Comparison of ENCODE assay signal across 9 mouse cellular contexts in the genomic region with DNA sequence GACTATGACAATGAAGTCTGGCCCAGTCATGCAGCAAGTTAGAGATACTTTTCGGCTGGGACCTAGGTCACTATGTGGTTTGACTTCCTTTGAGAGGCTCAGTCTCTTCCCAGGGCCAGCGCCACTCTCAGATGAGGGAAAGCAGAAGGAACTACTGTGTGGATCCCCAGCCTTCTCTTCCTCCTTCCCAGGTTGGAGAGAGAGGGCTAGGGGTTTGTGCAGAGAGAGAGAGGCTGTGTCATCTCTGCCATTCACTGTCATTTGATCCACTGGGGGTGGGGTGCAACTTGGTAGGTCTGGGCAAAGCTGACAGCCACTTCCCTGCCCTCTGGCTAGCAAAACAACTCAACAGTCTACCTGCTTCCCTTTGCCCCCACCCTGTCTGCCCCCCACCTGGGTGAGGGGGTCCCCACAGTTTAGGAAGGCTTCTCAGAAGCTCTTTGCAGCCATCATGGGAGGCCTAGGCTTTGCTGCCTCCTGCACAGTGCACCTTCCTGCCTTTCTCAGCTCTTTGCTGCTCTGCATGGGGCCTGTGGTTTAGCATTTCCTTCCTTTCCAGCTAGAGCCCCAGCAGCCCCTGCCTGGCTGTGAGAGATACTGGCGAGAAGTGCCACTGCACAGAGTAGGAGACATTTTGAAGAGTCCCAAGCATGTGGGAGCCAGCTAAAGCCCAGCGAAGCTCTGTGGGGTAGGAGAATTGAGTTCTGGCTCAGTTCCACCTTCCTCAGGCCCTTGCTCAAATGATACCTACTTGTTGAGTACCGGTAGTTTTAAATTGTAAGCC. TPM values are rescaled to one million over a fixed set of nuclear protein-coding genes. Genes with fewer than 3 reads are reported as not detected.
DNase-seq lines count a peak whose midpoint lies in the region; ATAC-seq and TF ChIP-seq lines count a peak whose summit lies in the region.
"Had no signal": no experiment of that assay in that cellular context is flagged by ENCODE, and none has a peak within 500 bp of the region (broad histone marks: within the 10 kb centered on the region; RNA-seq: fewer than 3 reads in every experiment).

No protein-coding gene starts in this region.

- H3K27me3 ChIP-seq in kidney, adult 2 months (replicated peaks; ENCODE audit: control insufficient read depth, insufficient read depth, low read length): no peaks in the 10 kb centered on the region
- H3K27me3 ChIP-seq in liver, embryonic 13.5 days: no peaks in the 10 kb centered on the region
- H3K27me3 ChIP-seq in thymus, adult 2 months (ENCODE audit: control insufficient read depth, insufficient read depth, low read length): no peaks in the 10 kb centered on the region
- no peaks in the 10 kb centered on the region for H3K27me3 ChIP-seq in forebrain, embryonic 12.5 days
- H3K27me3 ChIP-seq in forebrain, embryonic 14.5 days (replicated peaks; ENCODE audit: control insufficient read depth, insufficient read depth, low read length): no peaks in the 10 kb centered on the region

- 0 out of 2 replicates have a peak overlapping the region, but pooled peaks have one; percentile 23 for H3K4me2 ChIP-seq in liver, embryonic 13.5 days
- no peak overlapping the region for H3K4me2 ChIP-seq in forebrain, embryonic 12.5 days
- no peak overlapping the region for H3K4me2 ChIP-seq in forebrain, embryonic 14.5 days (ENCODE audit: low read length)

- H3K9ac ChIP-seq in liver, embryonic 13.5 days: no peak overlapping the region
- H3K9ac ChIP-seq in forebrain, embryonic 12.5 days: no peak overlapping the region
- H3K9ac ChIP-seq in forebrain, embryonic 14.5 days (ENCODE audit: low read length): no peak overlapping the region

- no peak for TF ChIP-seq CTCF in kidney, adult 2 months (conservative IDR thresholded peaks at IDR 0.05; ENCODE audit: insufficient read depth, insufficient read length, low read depth, low read length)
- no peak for TF ChIP-seq CTCF in bone marrow macrophage, adult 2 months (IDR thresholded peaks at IDR 0.05; ENCODE audit: low read depth, low read length)
- TF ChIP-seq CTCF in thymus, adult 2 months (IDR thresholded peaks at IDR 0.05; ENCODE audit: borderline replicate concordance, control insufficient read depth, extremely low read depth, insufficient read depth, low read length, poor library complexity): peak; percentile 59; the same call in 1 of the 2 replicates

- H3K4me1 ChIP-seq in kidney, adult 2 months (ENCODE audit: control insufficient read depth, insufficient read depth, low read length): no peaks in the 10 kb centered on the region
- H3K4me1 ChIP-seq in bone marrow macrophage, adult 2 months (ENCODE audit: control insufficient read depth, insufficient read depth, low read length): peaks cover 79% of the 10 kb centered on the region
- H3K4me1 ChIP-seq in liver, embryonic 13.5 days (replicated peaks): peaks cover 51% of the 10 kb centered on the region
- peaks cover 61% of the 10 kb centered on the region for H3K4me1 ChIP-seq in thymus, adult 2 months (replicated peaks; ENCODE audit: control insufficient read depth, insufficient read depth, low read length)
- no peaks in the 10 kb centered on the region for H3K4me1 ChIP-seq in forebrain, embryonic 12.5 days
- H3K4me1 ChIP-seq in forebrain, embryonic 14.5 days (ENCODE audit: control insufficient read depth, insufficient read depth, low read length): no peaks in the 10 kb centered on the region

- ATAC-seq in liver, embryonic 13.5 days (ENCODE audit: low read depth): peak; percentile 83
- ATAC-seq in forebrain, embryonic 12.5 days (ENCODE audit: low FRiP score): no peak
- ATAC-seq in forebrain, embryonic 14.5 days: no peak

- no peak overlapping the region for H3K27ac ChIP-seq in kidney, adult 2 months (ENCODE audit: insufficient read depth, low read depth, low read length)
- H3K27ac ChIP-seq in bone marrow macrophage, adult 2 months (ENCODE audit: insufficient read depth, low read depth, low read length): peak overlapping the region; percentile 97
- H3K27ac ChIP-seq in liver, embryonic 13.5 days: peak overlapping the region; percentile 76
- H3K27ac ChIP-seq in thymus, adult 2 months (ENCODE audit: control insufficient read depth, insufficient read depth, low read length): peak overlapping the region; percentile 95
- H3K27ac ChIP-seq in forebrain, embryonic 12.5 days: no peak overlapping the region
- no peak overlapping the region for H3K27ac ChIP-seq in forebrain, embryonic 14.5 days (ENCODE audit: low read depth, low read length)

- DNase-seq in kidney, adult 2 months: peak; percentile 12
- no peak for DNase-seq in kidney, postnatal 4 days
- DNase-seq in liver, embryonic 13.5 days: peak; percentile 37
- DNase-seq in thymus, adult 2 months: peak; percentile 84
- DNase-seq in left cerebral cortex, postnatal 25 days (ENCODE audit: low spot score in 2 of 2): no peak
- no peak for DNase-seq in forebrain, embryonic 14.5 days (ENCODE audit: low spot score)

- TF ChIP-seq POLR2A in kidney, adult 2 months (IDR thresholded peaks at IDR 0.05; ENCODE audit: low read depth, low read length): no peak
- no peak for TF ChIP-seq POLR2A in bone marrow macrophage, adult 2 months (IDR thresholded peaks at IDR 0.05; ENCODE audit: borderline replicate concordance, low read depth, low read length)
- TF ChIP-seq POLR2A in thymus, adult 2 months (IDR thresholded peaks at IDR 0.05; ENCODE audit: control insufficient read depth, extremely low read depth, insufficient read depth, low read length, poor library complexity): peak; percentile 58

- 63% methylated on average over 5 of the region's 5 CpGs for WGBS in kidney, adult 2 months
- 22% methylated on average over 5 of the region's 5 CpGs for WGBS in liver, embryonic 13.5 days (ENCODE audit: insufficient replicate concordance)
- WGBS in thymus, adult 2 months: 5% methylated on average over 5 of the region's 5 CpGs
- WGBS in forebrain, embryonic 12.5 days: 68% methylated on average over 5 of the region's 5 CpGs
- WGBS in forebrain, embryonic 14.5 days: 61% methylated on average over 5 of the region's 5 CpGs

- intact Hi-C loops in left cerebral cortex, postnatal 25 days (cut with DNase I): no loop called here

- no peaks in the 10 kb centered on the region for H3K9me3 ChIP-seq in liver, embryonic 13.5 days (replicated peaks)
- H3K9me3 ChIP-seq in forebrain, embryonic 12.5 days: no peaks in the 10 kb centered on the region
- no peaks in the 10 kb centered on the region for H3K9me3 ChIP-seq in forebrain, embryonic 14.5 days (replicated peaks; ENCODE audit: control insufficient read depth, low read length)

- no peaks in the 10 kb centered on the region for H3K36me3 ChIP-seq in kidney, adult 2 months (ENCODE audit: control insufficient read depth, insufficient read depth, low read length)
- no peaks in the 10 kb centered on the region for H3K36me3 ChIP-seq in liver, embryonic 13.5 days
- H3K36me3 ChIP-seq in thymus, adult 2 months (ENCODE audit: control insufficient read depth, insufficient read depth, low read length): peaks cover 57% of the 10 kb centered on the region
- H3K36me3 ChIP-seq in forebrain, embryonic 12.5 days (replicated peaks): no peaks in the 10 kb centered on the region
- no peaks in the 10 kb centered on the region for H3K36me3 ChIP-seq in forebrain, embryonic 14.5 days (ENCODE audit: control insufficient read depth, insufficient read depth, low read length)

- no peak overlapping the region for H3K4me3 ChIP-seq in kidney, adult 2 months (ENCODE audit: insufficient read depth, low read depth, low read length)
- peak overlapping the region; percentile 21 for H3K4me3 ChIP-seq in bone marrow macrophage, adult 2 months (ENCODE audit: insufficient read depth, low read length)
- H3K4me3 ChIP-seq in liver, embryonic 13.5 days (replicated peaks): no peak overlapping the region
- no peak overlapping the region for H3K4me3 ChIP-seq in thymus, adult 2 months (ENCODE audit: control insufficient read depth, insufficient read depth, low read length)
- no peak overlapping the region for H3K4me3 ChIP-seq in forebrain, embryonic 12.5 days (replicated peaks)
- H3K4me3 ChIP-seq in forebrain, embryonic 14.5 days (ENCODE audit: low read depth, low read length): no peak overlapping the region

RNA-seq across cellular contexts. Expression of a gene that starts 17.2 kb away (rescaled TPM):
- 0.90 and 3.1 TPM in 2 replicates for polyA plus RNA-seq in kidney, adult 2 months (2012; rRNA removed)
- 96.8 and 118 TPM in 2 replicates for polyA plus RNA-seq in bone marrow macrophage, adult 2 months (2012; ENCODE audit: insufficient read depth, insufficient read length, missing spikeins)
- polyA plus RNA-seq in liver, embryonic 13.5 days (2015; fragmentation: Nextera tagmentation; extraction: Ambion mirVana): 7.5 and 8.8 TPM in 2 replicates
- 153 TPM in 2 replicates for polyA plus RNA-seq in thymus, adult 2 months (2012; rRNA removed)
- polyA plus RNA-seq in forebrain, embryonic 12.5 days (2016; fragmentation: Nextera tagmentation; extraction: Ambion mirVana): 1.1 and 1.8 TPM in 2 replicates
- total RNA-seq in left cerebral cortex, postnatal 25 days (2021): 1 to 10 TPM; 3.2 to 5.0 TPM
- polyA plus RNA-seq in forebrain, embryonic 14.5 days (2014; fragmentation: Nextera tagmentation; extraction: Ambion mirVana): 2.2 and 2.8 TPM in 2 replicates

RNA-seq across cellular contexts. Expression of a gene that starts 34.5 kb away (rescaled TPM):
- 3.1 and 3.5 TPM in 2 replicates for polyA plus RNA-seq in kidney, adult 2 months (2012; rRNA removed)
- polyA plus RNA-seq in bone marrow macrophage, adult 2 months (2012; ENCODE audit: insufficient read depth, insufficient read length, missing spikeins): not detected in 2 replicates
- polyA plus RNA-seq in liver, embryonic 13.5 days (2015; fragmentation: Nextera tagmentation; extraction: Ambion mirVana): not detected in 2 replicates
- polyA plus RNA-seq in thymus, adult 2 months (2012; rRNA removed): 0.16 TPM in 1 of 2 replicates, not detected in the other
- not detected in 2 replicates for polyA plus RNA-seq in forebrain, embryonic 12.5 days (2016; fragmentation: Nextera tagmentation; extraction: Ambion mirVana)
- total RNA-seq in left cerebral cortex, postnatal 25 days (2021): not detected
- polyA plus RNA-seq in forebrain, embryonic 14.5 days (2014; fragmentation: Nextera tagmentation; extraction: Ambion mirVana): not detected in 2 replicates
- polyA plus RNA-seq: large intestine, adult 2 months had no signal

Comparison
In these comparisons a context has a peak if more than half of its experiments do, and no peak if none do; other contexts are left out.
1. DNase-seq: peak in kidney, adult 2 months (single experiment), liver, embryonic 13.5 days (single experiment) and thymus, adult 2 months (single experiment); none in kidney, postnatal 4 days (0 of 2), left cerebral cortex, postnatal 25 days (0 of 2) and forebrain, embryonic 14.5 days (single experiment).
2. H3K27ac ChIP-seq: peak in bone marrow macrophage, adult 2 months (single experiment), liver, embryonic 13.5 days (single experiment) and thymus, adult 2 months (single experiment); none in kidney, adult 2 months (single experiment), forebrain, embryonic 12.5 days (single experiment) and forebrain, embryonic 14.5 days (single experiment).
3. RNA of a gene that starts 17.2 kb away (polyA plus RNA-seq): 153 TPM in thymus, adult 2 months and 96.8 to 118 TPM in bone marrow macrophage, adult 2 months; 7.5 to 8.8 TPM in liver, embryonic 13.5 days, 0.90 to 3.1 TPM in kidney, adult 2 months, 2.2 to 2.8 TPM in forebrain, embryonic 14.5 days and 1.1 to 1.8 TPM in forebrain, embryonic 12.5 days; every median in the first group is over 10 times any median in the second.